Mouse (Mus musculus): ENCODE results near the gene Tbc1d30.

DNA sequence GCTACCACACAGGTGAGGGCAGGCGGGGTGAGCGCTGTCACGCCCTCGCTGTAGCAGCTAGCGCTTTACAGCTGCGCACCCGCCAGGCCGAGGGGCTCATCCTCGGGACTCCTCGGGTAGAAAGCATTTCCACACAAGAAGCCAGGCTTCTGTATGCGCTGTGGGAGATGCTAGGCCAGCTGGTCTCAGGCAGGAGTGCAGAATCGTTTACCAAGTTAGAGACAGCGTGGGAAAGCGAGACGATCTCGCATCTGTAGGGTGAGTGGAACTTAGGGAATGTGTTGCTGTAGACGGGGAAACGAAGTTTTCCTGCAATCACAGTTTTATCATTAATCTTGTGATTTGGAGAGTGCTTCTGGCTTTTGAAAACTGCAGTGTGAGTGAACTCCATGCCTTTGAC lies 30.2 kb upstream of the Tbc1d30 start:
- TF ChIP-seq GATA1 (IDR thresholded peaks at IDR 0.05; ENCODE audit: low read length) (no peak), TAL1 (IDR thresholded peaks at IDR 0.05; ENCODE audit: low read length) (no peak)
